Mouse (Mus musculus) small intestine, adult 2 months (tissue): ENCODE measurements around the gene Sun1. TPM values are rescaled to one million over a fixed set of nuclear protein-coding genes. Genes with fewer than 3 reads are reported as not detected.

Source experiments
- H3K27ac ChIP-seq: fragments of 200-500 bp; 2 replicates; pipeline ENCODE4 v1.5.1; 2012; ENCODE audit warnings: low read depth, low read length, control low read depth, inconsistent platforms; ENCODE audit not compliant: insufficient read depth
- H3K27me3 ChIP-seq: fragments of 200-500 bp; 2 replicates; pipeline ENCODE4 v1.6.1; 2012; ENCODE audit warnings: mild to moderate bottlenecking, moderate library complexity, low read length, inconsistent platforms; ENCODE audit not compliant: control insufficient read depth, insufficient read depth
- H3K36me3 ChIP-seq: fragments of 200-500 bp; 2 replicates; pipeline ENCODE4 v1.6.1; 2012; ENCODE audit warnings: mild to moderate bottlenecking, low read length, control low read depth, inconsistent platforms; ENCODE audit not compliant: control insufficient read depth, insufficient read depth
- H3K4me1 ChIP-seq: fragments of 200-500 bp; 2 replicates; pipeline ENCODE4 v1.6.1; 2012; ENCODE audit warnings: low read length, inconsistent platforms, mixed read lengths; ENCODE audit not compliant: control insufficient read depth, insufficient read depth, insufficient read length
- H3K4me3 ChIP-seq: fragments of 200-500 bp; 2 replicates; pipeline ENCODE4 v1.5.1; 2012; ENCODE audit warnings: low read depth, mild to moderate bottlenecking, control low read depth, inconsistent platforms, low read length, moderate library complexity
- CTCF ChIP-seq: fragments of 200-500 bp; IDR thresholded peaks from 2 replicates; pipeline ENCODE4 v1.5.1; 2012; ENCODE audit warnings: low read depth, mild to moderate bottlenecking, control low read depth, inconsistent platforms, low read length, moderate library complexity, mixed read lengths; ENCODE audit not compliant: insufficient replicate concordance, insufficient read length; ENCODE audit errors: extremely low read depth
- POLR2A ChIP-seq: fragments of 200-500 bp; IDR thresholded peaks from 2 replicates; pipeline ENCODE4 v1.6.1; 2012; ENCODE audit warnings: low read depth, mild to moderate bottlenecking, control low read depth, inconsistent platforms, low read length, moderate library complexity
- WGBS: fragments of 180-500 bp; shearing (Covaris S2); methylation state at CpG from one replicate; pipeline ENCODE4 v1.1.7; 2018; 5-methylcytosine and 5-hydroxymethylcytosine counted together
- polyA plus RNA-seq: library from polyadenylated mRNA; depleted of rRNA; stranded (reverse); fragments of >200 nt; gene quantifications from 2 replicates; pipeline ENCODE4 v1.2.3, GENCODE M21; 2012

The Sun1 gene
- polyA plus RNA-seq, 1 experiment: 27.5 TPM

GRCm38 (mm10) chr5:139216774-139217173, 16.3 kb downstream of the Sun1 start:
- Histone ChIP-seq H3K36me3 (peaks cover 27% of the 10 kb centered on the region), H3K4me1 (peaks cover 6% of the 10 kb centered on the region; the same call in 1 of the 2 replicates), H3K4me3 (no peak overlapping the region), H3K27me3 (no peaks in the 10 kb centered on the region), H3K27ac (no peak overlapping the region)
- 83% methylated on average over 3 of the region's 3 CpGs for WGBS
- no peak for TF ChIP-seq CTCF
- TF ChIP-seq POLR2A: no peak

GRCm38 (mm10) chr5:139220006-139220515, 19.6 kb downstream of the Sun1 start:
- TF ChIP-seq CTCF: no peak
- no peak for TF ChIP-seq POLR2A
- no peaks in the 10 kb centered on the region for H3K27me3 ChIP-seq
- WGBS: 46% methylated on average over 4 of the region's 4 CpGs
- H3K27ac ChIP-seq: peak overlapping the region; percentile 21; the same call in 1 of the 2 replicates
- H3K36me3 ChIP-seq: peaks cover 39% of the 10 kb centered on the region
- H3K4me3 ChIP-seq: no peak overlapping the region
- H3K4me1 ChIP-seq: peaks cover 4% of the 10 kb centered on the region; the same call in 1 of the 2 replicates

DNA sequence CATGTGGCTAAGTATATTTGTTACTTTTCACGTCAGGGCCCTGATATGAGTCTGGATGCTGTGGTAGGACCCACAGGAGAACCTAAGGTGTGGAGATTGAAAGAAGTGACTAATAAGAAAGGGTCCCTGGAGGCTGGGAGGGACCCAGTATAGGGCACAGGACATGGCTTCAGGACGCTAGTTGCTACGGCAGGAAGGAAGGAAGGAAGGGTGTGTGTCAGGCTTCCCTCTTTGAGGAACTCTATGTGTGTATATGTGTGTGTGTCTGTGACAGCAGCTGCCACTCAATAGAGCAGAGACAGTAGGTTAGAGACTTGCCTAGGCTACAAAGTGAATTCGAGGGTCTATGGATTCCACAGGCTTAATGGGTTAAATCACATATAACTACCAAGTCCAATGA, 20.2 kb downstream of the Sun1 start:
- peaks cover 39% of the 10 kb centered on the region for H3K36me3 ChIP-seq
- H3K27me3 ChIP-seq: no peaks in the 10 kb centered on the region
- peaks cover 4% of the 10 kb centered on the region; the same call in 1 of the 2 replicates for H3K4me1 ChIP-seq
- 88% methylated on average over 4 of the region's 4 CpGs for WGBS
- no peak overlapping the region for H3K4me3 ChIP-seq
- peak overlapping the region; percentile 21; the same call in 1 of the 2 replicates for H3K27ac ChIP-seq
- TF ChIP-seq CTCF (no peak), POLR2A (no peak)

DNA sequence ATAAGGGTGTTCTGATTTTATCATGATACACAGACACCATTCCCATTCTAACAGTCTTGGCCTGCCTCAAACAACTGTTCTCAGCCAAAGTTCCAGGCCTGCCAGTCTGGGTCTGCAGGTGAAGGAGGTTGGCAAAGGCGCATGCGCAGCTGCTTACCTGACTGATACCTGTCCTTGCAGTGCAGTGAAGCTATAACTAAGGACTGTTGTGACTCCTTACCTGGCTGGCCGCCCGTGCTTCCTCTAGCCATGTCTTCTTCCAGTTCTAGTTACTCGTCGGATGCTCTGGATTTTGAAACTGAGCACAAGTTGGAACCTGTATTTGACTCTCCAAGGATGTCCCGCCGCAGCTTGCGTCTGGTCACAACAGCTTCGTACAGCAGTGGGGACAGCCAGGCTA, 22.9 kb downstream of the Sun1 start:
- Histone ChIP-seq H3K4me3 (no peak overlapping the region), H3K4me1 (peaks cover 7% of the 10 kb centered on the region), H3K27me3 (no peaks in the 10 kb centered on the region), H3K27ac (no peak overlapping the region), H3K36me3 (peaks cover 43% of the 10 kb centered on the region)
- 94% methylated on average over 10 of the region's 10 CpGs for WGBS
- TF ChIP-seq POLR2A: no peak
- no peak for TF ChIP-seq CTCF

DNA sequence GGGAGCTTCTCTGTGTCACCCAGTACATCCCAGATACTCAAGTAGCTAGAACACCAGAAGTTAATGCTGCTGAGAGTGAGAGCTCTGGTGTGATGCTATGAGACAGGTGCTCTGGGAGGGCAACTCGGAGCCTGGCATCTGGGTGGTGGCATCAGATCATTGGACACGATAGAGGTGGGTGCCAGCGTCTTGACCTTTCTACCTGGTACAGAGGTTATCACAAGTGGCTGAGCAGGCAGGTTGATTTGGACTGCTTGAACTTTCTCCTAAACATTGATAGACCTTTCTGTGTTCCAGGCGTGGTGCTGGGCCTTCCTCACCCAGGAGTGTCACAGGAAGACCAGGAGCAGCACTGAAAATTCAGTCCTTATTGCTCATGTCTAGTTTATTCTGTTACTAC, 26.8 kb downstream of the Sun1 start:
- H3K4me3 ChIP-seq: no peak overlapping the region
- peaks cover 52% of the 10 kb centered on the region for H3K36me3 ChIP-seq
- WGBS: 44% methylated on average over 4 of the region's 4 CpGs
- no peak for TF ChIP-seq CTCF
- no peak for TF ChIP-seq POLR2A
- peaks cover 5% of the 10 kb centered on the region for H3K4me1 ChIP-seq
- H3K27me3 ChIP-seq: no peaks in the 10 kb centered on the region
- peak overlapping the region; percentile 88 for H3K27ac ChIP-seq

- Histone ChIP-seq H3K36me3 (peaks cover 51% of the 10 kb centered on the region), H3K27ac (peak overlapping the region; percentile 88)
- 80% methylated on average over 2 of the region's 2 CpGs for WGBS
These were observed 27.2 kb downstream of the Sun1 start for GRCm38 (mm10) chr5:139227645-139228044.

DNA sequence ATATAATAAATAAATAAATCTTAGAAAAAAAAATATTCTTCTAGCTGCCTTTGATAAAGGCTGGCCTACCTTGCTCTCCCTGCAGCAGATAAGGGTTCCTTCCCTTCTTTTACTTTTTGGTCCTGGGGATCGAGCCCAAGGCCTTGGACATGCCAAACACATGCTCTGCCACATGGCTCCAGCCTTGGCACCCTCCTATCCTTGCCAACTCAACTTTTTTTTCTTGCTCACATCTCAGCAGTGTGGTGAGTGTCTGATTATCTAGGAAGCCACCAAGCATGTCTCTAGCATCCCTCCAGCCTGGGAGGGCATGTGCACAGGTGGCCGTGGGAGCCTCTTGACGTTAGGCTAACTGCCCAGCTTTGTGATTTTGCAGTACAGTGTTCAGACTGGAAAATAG, 27.9 kb downstream of the Sun1 start:
- Histone ChIP-seq H3K4me3 (no peak overlapping the region), H3K36me3 (peaks cover 52% of the 10 kb centered on the region), H3K4me1 (peaks cover 5% of the 10 kb centered on the region), H3K27ac (peak overlapping the region; percentile 50), H3K27me3 (no peaks in the 10 kb centered on the region)
- TF ChIP-seq POLR2A (no peak), CTCF (no peak)
- 96% methylated on average over 3 of the region's 3 CpGs for WGBS

More at GRCm38 (mm10) chr5:139227645-139228044, 27.2 kb downstream of the Sun1 start:
- Histone ChIP-seq H3K4me3 (no peak overlapping the region), H3K27me3 (no peaks in the 10 kb centered on the region), H3K4me1 (peaks cover 5% of the 10 kb centered on the region)
- TF ChIP-seq CTCF: no peak
- TF ChIP-seq POLR2A: peak; percentile 51; the same call in 1 of the 2 replicates

GRCm38 (mm10) chr5:139229716-139230115, 29.3 kb downstream of the Sun1 start:
- Histone ChIP-seq H3K27ac (no peak overlapping the region), H3K36me3 (peaks cover 55% of the 10 kb centered on the region), H3K4me1 (peaks cover 5% of the 10 kb centered on the region), H3K27me3 (no peaks in the 10 kb centered on the region), H3K4me3 (no peak overlapping the region)
- TF ChIP-seq CTCF (no peak), POLR2A (no peak)
- WGBS: 95% methylated on average over 3 of the region's 3 CpGs
